Mouse (Mus musculus) spleen, adult 2 months (tissue): ENCODE measurements around the gene Trpm6.

Experiments
- CTCF ChIP-seq: fragments of 200-500 bp; IDR thresholded peaks from 2 replicates; pipeline ENCODE4 v1.5.1; 2011; ENCODE audit warnings: mild to moderate bottlenecking, inconsistent platforms; ENCODE audit not compliant: insufficient read depth, insufficient read length, insufficient replicate concordance; ENCODE audit errors: extremely low read depth
- POLR2A ChIP-seq: fragments of 200-500 bp; IDR thresholded peaks from 2 replicates; pipeline ENCODE4 v1.6.1; 2011; ENCODE audit warnings: low read depth, low read length, inconsistent platforms

- no peak for TF ChIP-seq CTCF
- no peak for TF ChIP-seq POLR2A
Measured at GRCm38 (mm10) chr19:18757706-18758105, 7.9 kb downstream of the Trpm6 start.
